Mouse (Mus musculus): ENCODE data around the gene Dnah6.

Gene Dnah6

GRCm38 (mm10) chr6:73221189-73221957 lies at the start of gene Dnah6:
Dnah6 (minus strand) TSS chr6:73221651.
- no peak for DNase-seq (ENCODE audit: low read depth)

- no peak for DNase-seq (ENCODE audit: low read depth)
Measured at GRCm38 (mm10) chr6:73269374-73269773, 47.9 kb upstream of the Dnah6 start.

- no peak for DNase-seq (ENCODE audit: low read depth)
Measured at GRCm38 (mm10) chr6:73267738-73268311, 46.4 kb upstream of the Dnah6 start.

GRCm38 (mm10) chr6:73264801-73265200 lies 43.4 kb upstream of the Dnah6 start:
- DNase-seq (ENCODE audit: low read depth) = no peak

- no peak for DNase-seq (ENCODE audit: low read depth)
Measured at GRCm38 (mm10) chr6:73260110-73260509, 38.7 kb upstream of the Dnah6 start.

- no peak for DNase-seq (ENCODE audit: low read depth)
Measured at GRCm38 (mm10) chr6:73257068-73257467, 35.6 kb upstream of the Dnah6 start.

GRCm38 (mm10) chr6:73254307-73255228 lies 33.1 kb upstream of the Dnah6 start:
- DNase-seq (ENCODE audit: low read depth) = no peak

GRCm38 (mm10) chr6:73253584-73253983 lies 32.1 kb upstream of the Dnah6 start:
- no peak for DNase-seq (ENCODE audit: low read depth)

GRCm38 (mm10) chr6:73253006-73253405 lies 31.6 kb upstream of the Dnah6 start:
- no peak for DNase-seq (ENCODE audit: low read depth)

GRCm38 (mm10) chr6:73252396-73252795 lies 30.9 kb upstream of the Dnah6 start:
- DNase-seq (ENCODE audit: low read depth) = no peak

- no peak for DNase-seq (ENCODE audit: low read depth)
Measured at GRCm38 (mm10) chr6:73251336-73251735, 29.9 kb upstream of the Dnah6 start.

GRCm38 (mm10) chr6:73249851-73250250 lies 28.4 kb upstream of the Dnah6 start:
- DNase-seq (ENCODE audit: low read depth) = no peak

- peak; percentile 53 for DNase-seq (ENCODE audit: low read depth)
Measured at GRCm38 (mm10) chr6:73249049-73249422, 27.6 kb upstream of the Dnah6 start.

- DNase-seq (ENCODE audit: low read depth) = peak; percentile 91
Measured at GRCm38 (mm10) chr6:73248237-73249048, 27.0 kb upstream of the Dnah6 start, which contains the start of gene Suclg1. Suclg1 (plus strand) TSS chr6:73248382.

- DNase-seq (ENCODE audit: low read depth) = peak; percentile 77
Measured at GRCm38 (mm10) chr6:73247452-73247851, 26.0 kb upstream of the Dnah6 start.

- no peak for DNase-seq (ENCODE audit: low read depth)
Measured at GRCm38 (mm10) chr6:73246821-73247220, 25.4 kb upstream of the Dnah6 start.

- DNase-seq (ENCODE audit: low read depth) = no peak
Measured at GRCm38 (mm10) chr6:73235650-73236049, 14.2 kb upstream of the Dnah6 start.

- no peak for DNase-seq (ENCODE audit: low read depth)
Measured at GRCm38 (mm10) chr6:73234302-73234900, 12.9 kb upstream of the Dnah6 start.

GRCm38 (mm10) chr6:73233202-73233726 lies 11.8 kb upstream of the Dnah6 start:
- DNase-seq (ENCODE audit: low read depth) = peak; percentile 50

- DNase-seq (ENCODE audit: low read depth) = no peak
Measured at GRCm38 (mm10) chr6:73232152-73232584, 10.7 kb upstream of the Dnah6 start.

- no peak for DNase-seq (ENCODE audit: low read depth)
Measured at GRCm38 (mm10) chr6:73228881-73229280, 7.4 kb upstream of the Dnah6 start.
